Mouse (Mus musculus): ENCODE results near the gene Myadml2. TPM values are rescaled to one million over a fixed set of nuclear protein-coding genes. Genes with fewer than 3 reads are reported as not detected.

The Myadml2 gene
- polyA plus RNA-seq (2014; fragmentation: Nextera tagmentation; extraction: Ambion mirVana): not detected in 2 replicates

GRCm38 (mm10) chr11:120648001-120648476, at the start of gene Myadml2:
TSS of gene Myadml2 (minus strand) at chr11:120648158.
- peaks cover 10% of the 10 kb centered on the region; the same call in 1 of the 2 replicates for H3K4me1 ChIP-seq (ENCODE audit: control insufficient read depth, insufficient read depth, low read length)
- H3K27ac ChIP-seq (ENCODE audit: low read length): no peak within 1 kb of the TSS
- no peak for ATAC-seq (ENCODE audit: insufficient number of reproducible peaks, insufficient read depth, low FRiP score, low read depth)
- H3K4me3 ChIP-seq (ENCODE audit: low read depth, low read length): no peak within 1 kb of the TSS; the same call in 1 of the 2 replicates
- no peaks in the 10 kb centered on the region for H3K9me3 ChIP-seq (ENCODE audit: control insufficient read depth, low read depth, low read length)
- peak within 1 kb of the TSS; percentile 27 for H3K4me2 ChIP-seq (replicated peaks; ENCODE audit: low read depth, low read length)
- H3K36me3 ChIP-seq (ENCODE audit: control insufficient read depth, insufficient read depth, low read length): no peaks in the 10 kb centered on the region
- H3K27me3 ChIP-seq (ENCODE audit: control insufficient read depth, insufficient read depth, low read length): no peaks in the 10 kb centered on the region
- no peak within 1 kb of the TSS for H3K9ac ChIP-seq (replicated peaks; ENCODE audit: low read depth, low read length)
- 5% methylated on average over 13 of the region's 13 CpGs for WGBS

- peak overlapping the region; percentile 27; the same call in 1 of the 2 replicates for H3K27ac ChIP-seq (ENCODE audit: low read length)
- H3K4me1 ChIP-seq (ENCODE audit: control insufficient read depth, insufficient read depth, low read length): peaks cover 3% of the 10 kb centered on the region; the same call in 1 of the 2 replicates
- 45% methylated on average over 10 of the region's 10 CpGs for WGBS
- H3K36me3 ChIP-seq (ENCODE audit: control insufficient read depth, insufficient read depth, low read length): peaks cover 12% of the 10 kb centered on the region
- H3K9me3 ChIP-seq (ENCODE audit: control insufficient read depth, low read depth, low read length): no peaks in the 10 kb centered on the region
- ATAC-seq (ENCODE audit: insufficient number of reproducible peaks, insufficient read depth, low FRiP score, low read depth): peak; percentile 50; the same call in 1 of the 2 replicates
- H3K27me3 ChIP-seq (ENCODE audit: control insufficient read depth, insufficient read depth, low read length): no peaks in the 10 kb centered on the region
- H3K4me2 ChIP-seq (replicated peaks; ENCODE audit: low read depth, low read length): no peak overlapping the region
- H3K4me3 ChIP-seq (ENCODE audit: low read depth, low read length): no peak overlapping the region
- no peak overlapping the region for H3K9ac ChIP-seq (replicated peaks; ENCODE audit: low read depth, low read length)
These were observed 49.8 kb upstream of the Myadml2 start for GRCm38 (mm10) chr11:120697741-120698140.

- 90% methylated on average over 6 of the region's 6 CpGs for WGBS
- H3K9ac ChIP-seq (replicated peaks; ENCODE audit: low read depth, low read length): no peak overlapping the region
- peaks cover 9% of the 10 kb centered on the region for H3K36me3 ChIP-seq (ENCODE audit: control insufficient read depth, insufficient read depth, low read length)
- H3K27ac ChIP-seq (ENCODE audit: low read length): no peak overlapping the region
- H3K27me3 ChIP-seq (ENCODE audit: control insufficient read depth, insufficient read depth, low read length): no peaks in the 10 kb centered on the region
- H3K4me1 ChIP-seq (ENCODE audit: control insufficient read depth, insufficient read depth, low read length): peaks cover 3% of the 10 kb centered on the region; the same call in 1 of the 2 replicates
- ATAC-seq (ENCODE audit: insufficient number of reproducible peaks, insufficient read depth, low FRiP score, low read depth): no peak
- H3K9me3 ChIP-seq (ENCODE audit: control insufficient read depth, low read depth, low read length): no peaks in the 10 kb centered on the region
- H3K4me2 ChIP-seq (replicated peaks; ENCODE audit: low read depth, low read length): no peak overlapping the region
- H3K4me3 ChIP-seq (ENCODE audit: low read depth, low read length): no peak overlapping the region
These were observed 48.6 kb upstream of the Myadml2 start for GRCm38 (mm10) chr11:120696568-120696967.

GRCm38 (mm10) chr11:120695641-120696040, 47.7 kb upstream of the Myadml2 start:
- 30% methylated on average over 12 of the region's 12 CpGs for WGBS

GRCm38 (mm10) chr11:120695184-120695583, 47.2 kb upstream of the Myadml2 start:
- no peaks in the 10 kb centered on the region for H3K9me3 ChIP-seq (ENCODE audit: control insufficient read depth, low read depth, low read length)
- H3K27ac ChIP-seq (ENCODE audit: low read length): peak overlapping the region; percentile 53; the same call in 1 of the 2 replicates
- H3K4me3 ChIP-seq (ENCODE audit: low read depth, low read length): no peak overlapping the region
- H3K27me3 ChIP-seq (ENCODE audit: control insufficient read depth, insufficient read depth, low read length): no peaks in the 10 kb centered on the region
- ATAC-seq (ENCODE audit: insufficient number of reproducible peaks, insufficient read depth, low FRiP score, low read depth): peak; percentile 70; the same call in 1 of the 2 replicates
- no peak overlapping the region for H3K4me2 ChIP-seq (replicated peaks; ENCODE audit: low read depth, low read length)
- 9% methylated on average over 4 of the region's 4 CpGs for WGBS
- peaks cover 3% of the 10 kb centered on the region; the same call in 1 of the 2 replicates for H3K4me1 ChIP-seq (ENCODE audit: control insufficient read depth, insufficient read depth, low read length)
- H3K9ac ChIP-seq (replicated peaks; ENCODE audit: low read depth, low read length): no peak overlapping the region
- peaks cover 4% of the 10 kb centered on the region; the same call in 1 of the 2 replicates for H3K36me3 ChIP-seq (ENCODE audit: control insufficient read depth, insufficient read depth, low read length)

More at GRCm38 (mm10) chr11:120695641-120696040, 47.7 kb upstream of the Myadml2 start:
- no peak overlapping the region for H3K4me2 ChIP-seq (replicated peaks; ENCODE audit: low read depth, low read length)
- ATAC-seq (ENCODE audit: insufficient number of reproducible peaks, insufficient read depth, low FRiP score, low read depth): peak; percentile 60; the same call in 1 of the 2 replicates
- H3K4me1 ChIP-seq (ENCODE audit: control insufficient read depth, insufficient read depth, low read length): peaks cover 3% of the 10 kb centered on the region; the same call in 1 of the 2 replicates
- H3K9ac ChIP-seq (replicated peaks; ENCODE audit: low read depth, low read length): no peak overlapping the region
- no peaks in the 10 kb centered on the region for H3K27me3 ChIP-seq (ENCODE audit: control insufficient read depth, insufficient read depth, low read length)
- H3K9me3 ChIP-seq (ENCODE audit: control insufficient read depth, low read depth, low read length): no peaks in the 10 kb centered on the region
- no peak overlapping the region for H3K4me3 ChIP-seq (ENCODE audit: low read depth, low read length)
- peaks cover 4% of the 10 kb centered on the region; the same call in 1 of the 2 replicates for H3K36me3 ChIP-seq (ENCODE audit: control insufficient read depth, insufficient read depth, low read length)
- H3K27ac ChIP-seq (ENCODE audit: low read length): peak overlapping the region; percentile 73; the same call in 1 of the 2 replicates

GRCm38 (mm10) chr11:120693461-120693860, 45.5 kb upstream of the Myadml2 start:
- WGBS: 73% methylated on average over 3 of the region's 3 CpGs
- no peaks in the 10 kb centered on the region for H3K9me3 ChIP-seq (ENCODE audit: control insufficient read depth, low read depth, low read length)
- H3K36me3 ChIP-seq (ENCODE audit: control insufficient read depth, insufficient read depth, low read length): peaks cover 10% of the 10 kb centered on the region
- H3K27ac ChIP-seq (ENCODE audit: low read length): no peak overlapping the region
- no peak overlapping the region for H3K4me2 ChIP-seq (replicated peaks; ENCODE audit: low read depth, low read length)
- ATAC-seq (ENCODE audit: insufficient number of reproducible peaks, insufficient read depth, low FRiP score, low read depth): no peak
- no peaks in the 10 kb centered on the region for H3K27me3 ChIP-seq (ENCODE audit: control insufficient read depth, insufficient read depth, low read length)
- H3K9ac ChIP-seq (replicated peaks; ENCODE audit: low read depth, low read length): no peak overlapping the region
- peaks cover 3% of the 10 kb centered on the region; the same call in 1 of the 2 replicates for H3K4me1 ChIP-seq (ENCODE audit: control insufficient read depth, insufficient read depth, low read length)
- no peak overlapping the region for H3K4me3 ChIP-seq (ENCODE audit: low read depth, low read length)

GRCm38 (mm10) chr11:120692471-120693011, 44.6 kb upstream of the Myadml2 start:
- Histone ChIP-seq H3K4me1 (ENCODE audit: control insufficient read depth, insufficient read depth, low read length) (peaks cover 3% of the 10 kb centered on the region; the same call in 1 of the 2 replicates), H3K9me3 (ENCODE audit: control insufficient read depth, low read depth, low read length) (no peaks in the 10 kb centered on the region), H3K27me3 (ENCODE audit: control insufficient read depth, insufficient read depth, low read length) (no peaks in the 10 kb centered on the region), H3K9ac (replicated peaks; ENCODE audit: low read depth, low read length) (no peak overlapping the region), H3K36me3 (ENCODE audit: control insufficient read depth, insufficient read depth, low read length) (peaks cover 11% of the 10 kb centered on the region), H3K4me2 (replicated peaks; ENCODE audit: low read depth, low read length) (no peak overlapping the region), H3K27ac (ENCODE audit: low read length) (no peak overlapping the region), H3K4me3 (ENCODE audit: low read depth, low read length) (no peak overlapping the region)
- 89% methylated on average over 4 of the region's 4 CpGs for WGBS
- no peak for ATAC-seq (ENCODE audit: insufficient number of reproducible peaks, insufficient read depth, low FRiP score, low read depth)

- Histone ChIP-seq H3K4me1 (ENCODE audit: control insufficient read depth, insufficient read depth, low read length) (0 out of 2 replicates have a peak, but pooled peaks cover 4% of the 10 kb centered on the region), H3K27ac (ENCODE audit: low read length) (no peak overlapping the region), H3K9ac (replicated peaks; ENCODE audit: low read depth, low read length) (no peak overlapping the region), H3K4me3 (ENCODE audit: low read depth, low read length) (no peak overlapping the region), H3K27me3 (ENCODE audit: control insufficient read depth, insufficient read depth, low read length) (no peaks in the 10 kb centered on the region), H3K36me3 (ENCODE audit: control insufficient read depth, insufficient read depth, low read length) (peaks cover 11% of the 10 kb centered on the region), H3K4me2 (replicated peaks; ENCODE audit: low read depth, low read length) (no peak overlapping the region), H3K9me3 (ENCODE audit: control insufficient read depth, low read depth, low read length) (no peaks in the 10 kb centered on the region)
- WGBS: 89% methylated on average over 3 of the region's 3 CpGs
- no peak for ATAC-seq (ENCODE audit: insufficient number of reproducible peaks, insufficient read depth, low FRiP score, low read depth)
These were observed 41.4 kb upstream of the Myadml2 start for GRCm38 (mm10) chr11:120689365-120689764.

All from stomach, embryonic 14.5 days (tissue).